Mouse (Mus musculus): ENCODE data around the gene Gm10720.
A peak's percentile ranks its signal among the peaks of the same experiment; 100 is the strongest.
"Not testable (repeated sequence)": the region's sequence is repeated elsewhere in the genome, so short reads cannot be mapped to it uniquely, and the experiment has no call there.

The Gm10720 gene

GRCm38 (mm10) chr9:3026136-3026535 lies 10.7 kb downstream of the Gm10720 start:
- DNase-seq, result not testable (repeated sequence)

- DNase-seq, result not testable (repeated sequence)
Measured at GRCm38 (mm10) chr9:3026741-3027140, 11.3 kb downstream of the Gm10720 start.

GRCm38 (mm10) chr9:3027200-3027599 lies 11.7 kb downstream of the Gm10720 start:
- not testable (repeated sequence) for DNase-seq

- peak; percentile 29 for DNase-seq
Measured at GRCm38 (mm10) chr9:3029276-3030000, 14.0 kb downstream of the Gm10720 start.

- not testable (repeated sequence) for DNase-seq
Measured at GRCm38 (mm10) chr9:3030677-3031318, 15.3 kb downstream of the Gm10720 start.

GRCm38 (mm10) chr9:3034299-3034698 lies 18.8 kb downstream of the Gm10720 start, which contains the start of gene Gm17535:
Gene Gm17535 (plus strand): TSS chr9:3034599.
- DNase-seq, result not testable (repeated sequence)

- not testable (repeated sequence) for DNase-seq
Measured at GRCm38 (mm10) chr9:3036577-3036976, 21.1 kb downstream of the Gm10720 start, which contains the start of gene Gm10715. Gene Gm10715 (plus strand): TSS chr9:3036877.

GRCm38 (mm10) chr9:3038161-3038560 lies 22.7 kb downstream of the Gm10720 start:
- not testable (repeated sequence) for DNase-seq

Data from lung, postnatal 36 days (tissue).